Mouse (Mus musculus) neutrophil, adult 65 days (primary cell): ENCODE results near the gene Svopl. TPM values are rescaled to one million over a fixed set of nuclear protein-coding genes. Genes with fewer than 3 reads are reported as not detected.

Source experiments
- total RNA-seq: library from RNA; stranded (reverse); gene quantifications from 2 replicates; pipeline ENCODE4 v1.2.4, GENCODE M21; 2023

The Svopl gene
- not detected in 2 replicates for total RNA-seq

DNA sequence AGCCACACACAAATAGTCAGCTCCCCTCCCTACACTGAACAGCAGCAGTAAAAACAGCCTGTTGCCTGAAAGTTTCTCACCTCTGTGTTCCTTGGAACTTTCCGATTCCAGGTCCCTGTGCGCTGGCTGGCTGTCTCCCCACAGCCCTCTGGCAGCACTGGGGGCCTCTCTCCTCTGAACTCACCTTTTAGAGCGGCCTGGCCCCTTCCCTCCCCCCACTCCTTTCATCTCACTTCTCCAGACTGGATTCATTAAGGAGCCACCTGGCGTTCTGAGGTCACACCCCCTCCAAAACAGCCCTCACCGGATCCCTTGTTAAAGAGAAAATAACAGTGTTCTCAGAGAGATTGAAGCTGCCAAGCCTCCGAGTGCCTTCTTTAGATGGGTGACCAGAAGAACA is at the start of gene Svopl:
TSS of gene Svopl (minus strand) at position 159 of the 400 bp plus-strand sequence.

Other genes with a start within 250 kb of the Svopl start
- 13.2 and 16.1 TPM in 2 replicates for gene Trim24, start 176.2 kb downstream of the Svopl start, total RNA-seq
- gene Tmem213, start 62.3 kb upstream of the Svopl start, total RNA-seq = not detected in 2 replicates
- gene Atp6v0a4, start 77.6 kb upstream of the Svopl start, total RNA-seq = not detected in 2 replicates
- 0.06 and 0.07 TPM in 2 replicates for gene D630045J12Rik, start 207.0 kb upstream of the Svopl start, total RNA-seq